Mouse (Mus musculus) intestine, postnatal 0 days (tissue): ENCODE measurements around the gene Fbxl8. TPM values are rescaled to one million over a fixed set of nuclear protein-coding genes. Genes with fewer than 3 reads are reported as not detected.

ENCODE experiments used
- ATAC-seq: fragments of 200-750 bp; cut with Nextera tagmentation; 2 replicates; pipeline ENCODE4 v1.8.0; 2017; ENCODE audit warnings: mild to moderate bottlenecking, moderate TSS enrichment, moderate library complexity
- H3K27ac ChIP-seq: fragments of 300-500 bp; sonication (generic); 2 replicates; pipeline ENCODE4 v1.5.1; 2014; ENCODE audit warnings: mild to moderate bottlenecking, low read depth, low read length, moderate library complexity
- H3K27me3 ChIP-seq: fragments of 300-500 bp; sonication (generic); replicated peaks from 2 replicates; pipeline ENCODE4 v1.6.1; 2014; ENCODE audit warnings: low read length, mixed read lengths; ENCODE audit not compliant: control insufficient read depth, insufficient read depth
- H3K36me3 ChIP-seq: fragments of 300-500 bp; sonication (generic); 2 replicates; pipeline ENCODE4 v1.6.1; 2014; ENCODE audit warnings: mild to moderate bottlenecking, moderate library complexity; ENCODE audit not compliant: control insufficient read depth, insufficient read depth
- H3K4me1 ChIP-seq: fragments of 300-500 bp; sonication (generic); replicated peaks from 2 replicates; pipeline ENCODE4 v1.6.1; 2014; ENCODE audit warnings: antibody characterized with exemption, low read length, mixed read lengths; ENCODE audit not compliant: control insufficient read depth, insufficient read depth
- H3K4me2 ChIP-seq: fragments of 300-500 bp; sonication (generic); replicated peaks from 2 replicates; pipeline ENCODE4 v1.6.1; 2014; ENCODE audit warnings: low read depth, mild to moderate bottlenecking, moderate library complexity
- H3K4me3 ChIP-seq: fragments of 300-500 bp; sonication (generic); 2 replicates; pipeline ENCODE4 v1.5.1; 2014; ENCODE audit warnings: low read depth, low read length
- H3K9ac ChIP-seq: fragments of 300-500 bp; sonication (generic); 2 replicates; pipeline ENCODE4 v1.6.1; 2014; ENCODE audit warnings: mild to moderate bottlenecking, low read depth, low read length
- H3K9me3 ChIP-seq: fragments of 300-500 bp; sonication (generic); 2 replicates; pipeline ENCODE4 v1.6.1; 2016; ENCODE audit warnings: mixed run types; ENCODE audit not compliant: control insufficient read depth
- CTCF ChIP-seq: sonication (generic); IDR thresholded peaks from 2 replicates; pipeline ENCODE4 v1.5.1; 2016; ENCODE audit warnings: low read depth, mild to moderate bottlenecking, control low read depth, antibody characterized with exemption, moderate library complexity
- WGBS: fragments of 180-500 bp; shearing (Covaris S2); extraction: QIAGEN DNeasy Blood & Tissue Kit; methylation state at CpG from one replicate; pipeline ENCODE4 v1.1.7; 2014; 5-methylcytosine and 5-hydroxymethylcytosine counted together
- polyA plus RNA-seq: library from polyadenylated mRNA; unstranded; fragments of >200 nt; fragmentation: Nextera tagmentation; extraction: Ambion mirVana; gene quantifications from 2 replicates; pipeline ENCODE4 v1.2.1, GENCODE M21; 2015

Fbxl8 gene
- polyA plus RNA-seq, 1 experiment from 2014 or later: 6.0 TPM

DNA sequence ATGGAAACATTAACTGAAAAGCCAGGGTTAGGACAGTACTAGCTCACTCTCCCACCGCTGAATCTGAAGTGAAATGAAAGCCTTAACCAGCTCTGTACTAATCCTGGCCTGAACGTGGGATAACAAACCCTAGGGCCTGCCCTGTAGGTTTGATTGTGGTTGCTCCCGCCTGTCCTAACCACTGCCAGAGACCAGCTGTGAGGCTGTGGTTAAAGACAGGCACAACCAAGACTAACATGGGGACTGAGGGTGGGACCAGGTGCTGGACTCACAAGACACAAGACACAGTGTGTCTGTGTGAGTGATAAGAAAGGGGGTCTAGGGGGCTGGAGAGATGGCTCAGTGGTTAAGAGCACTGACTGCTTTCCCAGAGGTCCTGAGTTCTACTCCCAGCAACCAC, 16.1 kb downstream of the Fbxl8 start:
- Histone ChIP-seq H3K9ac (no peak overlapping the region), H3K36me3 (no peaks in the 10 kb centered on the region), H3K4me2 (no peak overlapping the region), H3K4me3 (no peak overlapping the region), H3K27ac (no peak overlapping the region), H3K4me1 (peaks cover 9% of the 10 kb centered on the region), H3K27me3 (peaks cover 31% of the 10 kb centered on the region), H3K9me3 (no peaks in the 10 kb centered on the region)
- no peak for ATAC-seq
- WGBS: 85% methylated on average over 3 of the region's 3 CpGs
- TF ChIP-seq CTCF: no peak

DNA sequence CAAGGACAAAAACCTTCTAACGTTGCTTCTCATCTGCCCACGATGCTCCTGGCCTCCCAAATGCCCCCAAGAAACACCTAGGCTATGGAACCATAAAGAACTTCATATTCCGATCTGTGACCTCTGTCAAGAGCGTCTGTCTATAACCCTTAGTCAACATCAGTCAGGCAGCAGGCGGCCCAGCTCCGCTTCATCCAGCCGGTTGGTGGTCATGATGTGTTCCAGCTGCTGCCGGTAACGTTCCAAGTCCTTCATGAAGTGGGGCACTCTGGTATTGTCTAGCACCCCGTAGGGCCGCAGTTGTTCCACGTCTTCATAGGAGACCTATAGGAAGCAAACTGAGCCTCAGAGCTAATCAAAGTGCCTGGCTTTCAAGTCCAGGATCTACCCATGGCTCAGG, 17.4 kb downstream of the Fbxl8 start:
- no peak for TF ChIP-seq CTCF
- no peak overlapping the region for H3K4me3 ChIP-seq
- H3K4me1 ChIP-seq: no peaks in the 10 kb centered on the region; the same call in 1 of the 2 replicates
- H3K27me3 ChIP-seq: peaks cover 23% of the 10 kb centered on the region
- no peak for ATAC-seq
- WGBS: 86% methylated on average over 12 of the region's 12 CpGs
- no peak overlapping the region for H3K4me2 ChIP-seq
- no peak overlapping the region for H3K9ac ChIP-seq
- H3K27ac ChIP-seq: no peak overlapping the region
- no peaks in the 10 kb centered on the region for H3K9me3 ChIP-seq
- no peaks in the 10 kb centered on the region for H3K36me3 ChIP-seq

DNA sequence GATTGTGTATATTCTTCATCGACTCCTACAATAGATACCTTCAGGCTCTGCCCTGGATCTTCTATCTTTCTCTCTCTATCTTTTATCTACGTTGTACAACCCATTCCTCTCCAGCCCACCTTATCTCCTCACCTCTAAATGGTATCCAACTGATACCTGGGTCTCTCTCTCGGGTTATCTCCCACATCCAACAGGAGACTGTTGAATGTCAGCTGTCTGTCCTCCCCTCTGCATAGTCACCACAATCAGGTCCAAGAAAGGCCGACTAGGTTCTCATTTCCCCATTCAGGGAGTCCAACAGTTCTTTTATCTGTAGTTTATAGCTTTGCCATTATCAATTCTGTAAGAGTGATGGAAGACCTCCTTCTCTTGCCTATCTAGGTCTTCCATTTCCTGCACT, 17.8 kb downstream of the Fbxl8 start:
- 83% methylated on average over 4 of the region's 4 CpGs for WGBS
- no peak overlapping the region for H3K27ac ChIP-seq
- no peak overlapping the region for H3K4me2 ChIP-seq
- H3K36me3 ChIP-seq: no peaks in the 10 kb centered on the region
- no peak for ATAC-seq
- no peaks in the 10 kb centered on the region for H3K9me3 ChIP-seq
- no peak overlapping the region for H3K9ac ChIP-seq
- no peak for TF ChIP-seq CTCF
- no peaks in the 10 kb centered on the region; the same call in 1 of the 2 replicates for H3K4me1 ChIP-seq
- no peak overlapping the region for H3K4me3 ChIP-seq
- H3K27me3 ChIP-seq: peaks cover 19% of the 10 kb centered on the region

DNA sequence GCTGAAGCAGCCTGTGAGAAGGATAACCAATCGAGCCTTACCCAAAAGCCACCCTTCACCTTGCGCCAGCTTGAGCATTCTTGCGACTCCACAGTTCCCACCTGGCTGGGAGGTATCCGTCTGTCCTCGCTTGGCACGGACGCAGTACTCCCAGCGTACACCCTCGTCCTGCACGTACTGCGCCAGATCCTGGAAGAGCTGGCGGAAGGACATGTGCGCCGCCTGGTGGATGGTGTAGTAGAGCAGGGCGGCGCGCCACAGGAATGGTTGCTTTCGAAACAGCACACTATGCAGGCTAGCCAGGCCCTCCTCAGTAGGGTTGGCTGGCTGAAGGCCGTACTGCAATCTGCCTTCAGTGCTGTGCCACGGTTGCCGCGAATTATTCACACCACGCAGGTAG, 18.6 kb downstream of the Fbxl8 start:
- Histone ChIP-seq H3K27me3 (peaks cover 16% of the 10 kb centered on the region), H3K36me3 (no peaks in the 10 kb centered on the region), H3K4me2 (no peak overlapping the region; the same call in 1 of the 2 replicates), H3K9me3 (no peaks in the 10 kb centered on the region), H3K9ac (no peak overlapping the region), H3K4me3 (no peak overlapping the region), H3K27ac (no peak overlapping the region), H3K4me1 (no peaks in the 10 kb centered on the region; the same call in 1 of the 2 replicates)
- TF ChIP-seq CTCF: peak; percentile 96
- WGBS: 39% methylated on average over 23 of the region's 23 CpGs
- ATAC-seq: peak; percentile 60

DNA sequence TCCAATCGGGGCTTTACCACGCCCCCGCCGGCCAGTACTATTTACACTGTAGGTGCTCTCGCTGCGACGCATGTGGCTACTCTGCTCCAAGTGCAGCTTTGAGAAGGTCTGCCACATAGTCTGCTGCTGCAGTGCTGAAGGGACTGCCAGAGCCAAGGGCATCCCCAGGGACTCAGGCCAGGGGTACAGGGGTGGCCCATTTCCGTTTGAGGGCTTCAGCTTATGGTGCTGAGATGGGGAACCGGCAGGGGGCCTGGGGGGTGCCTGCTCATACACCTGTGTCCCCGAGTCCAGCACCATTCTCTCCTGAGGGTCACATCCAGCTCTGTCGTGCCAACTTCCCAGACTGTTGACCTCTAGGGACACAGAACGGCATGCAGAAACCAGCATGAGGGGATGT, 21.1 kb downstream of the Fbxl8 start:
- TF ChIP-seq CTCF: no peak
- 49% methylated on average over 12 of the region's 12 CpGs for WGBS
- no peak overlapping the region for H3K4me3 ChIP-seq
- no peak overlapping the region for H3K27ac ChIP-seq
- ATAC-seq: no peak
- no peak overlapping the region for H3K4me2 ChIP-seq
- peaks cover 11% of the 10 kb centered on the region; the same call in 1 of the 2 replicates for H3K4me1 ChIP-seq
- peaks cover 9% of the 10 kb centered on the region for H3K27me3 ChIP-seq
- no peaks in the 10 kb centered on the region for H3K36me3 ChIP-seq
- H3K9ac ChIP-seq: no peak overlapping the region
- H3K9me3 ChIP-seq: no peaks in the 10 kb centered on the region

DNA sequence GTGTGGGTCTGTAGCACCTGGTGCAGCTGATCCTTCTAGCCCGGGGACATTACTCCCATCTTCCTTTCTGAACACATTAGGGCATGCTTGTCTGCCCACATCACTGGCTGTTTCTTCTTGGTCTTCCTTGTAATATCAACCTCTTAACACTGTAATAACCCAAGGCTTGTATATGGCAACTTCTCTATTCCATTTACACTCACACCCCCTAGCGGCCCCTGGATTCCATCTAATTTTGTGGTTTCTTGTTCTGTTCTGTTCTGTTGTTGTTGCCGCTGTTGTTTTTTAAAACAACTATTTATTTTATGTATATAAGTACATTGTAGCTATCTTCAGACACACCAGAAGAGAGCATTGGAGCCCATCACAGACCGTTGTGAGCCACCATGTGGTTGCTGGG, 22.5 kb downstream of the Fbxl8 start:
- Histone ChIP-seq H3K36me3 (no peaks in the 10 kb centered on the region), H3K27ac (no peak overlapping the region), H3K4me1 (peaks cover 13% of the 10 kb centered on the region; the same call in 1 of the 2 replicates), H3K9me3 (no peaks in the 10 kb centered on the region), H3K9ac (no peak overlapping the region), H3K27me3 (peaks cover 12% of the 10 kb centered on the region), H3K4me3 (no peak overlapping the region), H3K4me2 (no peak overlapping the region)
- ATAC-seq: no peak
- 90% methylated on average over 4 of the region's 4 CpGs for WGBS
- no peak for TF ChIP-seq CTCF

DNA sequence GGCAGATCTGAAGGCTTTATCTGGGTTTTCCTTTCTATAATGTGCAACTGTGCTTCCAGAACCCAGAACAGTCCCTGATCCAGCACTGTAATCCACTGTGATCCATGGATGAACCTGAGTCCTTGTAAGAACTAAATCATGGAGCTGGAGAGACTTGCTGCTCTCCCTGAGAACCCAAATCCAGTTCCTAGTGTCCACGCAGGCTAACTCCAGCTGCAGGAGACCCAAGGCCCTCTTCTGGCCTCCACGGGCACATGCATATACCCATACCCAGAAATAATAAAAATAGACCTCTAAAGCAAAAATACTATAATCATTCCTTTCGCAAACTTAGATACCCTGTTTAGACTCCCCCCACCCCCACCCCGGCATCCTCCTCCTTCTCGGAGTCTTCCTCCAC, 23.8 kb downstream of the Fbxl8 start:
- peaks cover 13% of the 10 kb centered on the region; the same call in 1 of the 2 replicates for H3K4me1 ChIP-seq
- 85% methylated on average over 5 of the region's 5 CpGs for WGBS
- H3K4me3 ChIP-seq: no peak overlapping the region
- no peak overlapping the region for H3K4me2 ChIP-seq
- H3K36me3 ChIP-seq: no peaks in the 10 kb centered on the region
- no peaks in the 10 kb centered on the region for H3K9me3 ChIP-seq
- H3K27me3 ChIP-seq: peaks cover 12% of the 10 kb centered on the region
- H3K9ac ChIP-seq: no peak overlapping the region
- no peak for ATAC-seq
- H3K27ac ChIP-seq: no peak overlapping the region
- peak; percentile 19; the same call in 1 of the 2 replicates for TF ChIP-seq CTCF
